Mouse (Mus musculus) forelimb bud, embryonic 11.5 days (tissue): ENCODE results near the gene Mfsd14a.
A peak's percentile ranks its signal among the peaks of the same experiment; 100 is the strongest.
"Not testable (repeated sequence)": the region's sequence is repeated elsewhere in the genome, so short reads cannot be mapped to it uniquely, and the experiment has no call there.

Experiments
- DNase-seq: peaks from one replicate; pipeline ENCODE4 v3.0.0-alpha.2; 2012; ENCODE audit warnings: low read depth, low spot score

Gene Mfsd14a

GRCm38 (mm10) chr3:116662463-116662863 lies at the start of gene Mfsd14a:
Mfsd14a (minus strand) TSS chr3:116662677.
- peak; percentile 95 for DNase-seq

- peak; percentile 64 for DNase-seq
These were observed 49.4 kb upstream of the Mfsd14a start for GRCm38 (mm10) chr3:116711624-116712435.

- DNase-seq = no peak
These were observed 48.5 kb upstream of the Mfsd14a start for GRCm38 (mm10) chr3:116710941-116711340.

- DNase-seq = no peak
These were observed 43.2 kb upstream of the Mfsd14a start for GRCm38 (mm10) chr3:116705637-116706204.

GRCm38 (mm10) chr3:116703835-116704234 lies 41.4 kb upstream of the Mfsd14a start:
- no peak for DNase-seq

GRCm38 (mm10) chr3:116702647-116703272 lies 40.3 kb upstream of the Mfsd14a start:
- DNase-seq = no peak

GRCm38 (mm10) chr3:116701601-116702000 lies 39.1 kb upstream of the Mfsd14a start:
- DNase-seq = no peak

GRCm38 (mm10) chr3:116698786-116699185 lies 36.3 kb upstream of the Mfsd14a start:
- DNase-seq = no peak

GRCm38 (mm10) chr3:116695666-116695985 lies 33.1 kb upstream of the Mfsd14a start:
- no peak for DNase-seq

GRCm38 (mm10) chr3:116694955-116695665 lies 32.6 kb upstream of the Mfsd14a start:
- no peak for DNase-seq

- DNase-seq = no peak
These were observed 31.8 kb upstream of the Mfsd14a start for GRCm38 (mm10) chr3:116694312-116694711.

GRCm38 (mm10) chr3:116681160-116681559 lies 18.7 kb upstream of the Mfsd14a start, which contains the start of gene Gm43191:
Gm43191 (minus strand) TSS chr3:116681260.
- no peak for DNase-seq

- not testable (repeated sequence) for DNase-seq
These were observed 1.8 kb upstream of the Mfsd14a start for GRCm38 (mm10) chr3:116664281-116664680.

GRCm38 (mm10) chr3:116661870-116662414 lies 535 bp downstream of the Mfsd14a start:
- peak; percentile 35 for DNase-seq

GRCm38 (mm10) chr3:116661288-116661869 lies 1.1 kb downstream of the Mfsd14a start:
- DNase-seq = peak; percentile 14

- DNase-seq = no peak
These were observed 2.5 kb downstream of the Mfsd14a start for GRCm38 (mm10) chr3:116659856-116660430.

GRCm38 (mm10) chr3:116658928-116659565 lies 3.4 kb downstream of the Mfsd14a start:
- no peak for DNase-seq

GRCm38 (mm10) chr3:116656184-116656965 lies 6.1 kb downstream of the Mfsd14a start:
- DNase-seq = no peak

- DNase-seq = not testable (repeated sequence)
These were observed 8.4 kb downstream of the Mfsd14a start for GRCm38 (mm10) chr3:116654051-116654450.
